Mouse (Mus musculus): ENCODE data around the gene Sphk2.

Gene Sphk2

GRCm38 (mm10) chr7:45711316-45712021 lies 6.3 kb downstream of the Sphk2 start:
- no peak for DNase-seq (ENCODE audit: low spot score in 2 of 2)

- no peak for DNase-seq (ENCODE audit: low spot score in 2 of 2)
Observed at GRCm38 (mm10) chr7:45710477-45711191, 7.2 kb downstream of the Sphk2 start.

DNA sequence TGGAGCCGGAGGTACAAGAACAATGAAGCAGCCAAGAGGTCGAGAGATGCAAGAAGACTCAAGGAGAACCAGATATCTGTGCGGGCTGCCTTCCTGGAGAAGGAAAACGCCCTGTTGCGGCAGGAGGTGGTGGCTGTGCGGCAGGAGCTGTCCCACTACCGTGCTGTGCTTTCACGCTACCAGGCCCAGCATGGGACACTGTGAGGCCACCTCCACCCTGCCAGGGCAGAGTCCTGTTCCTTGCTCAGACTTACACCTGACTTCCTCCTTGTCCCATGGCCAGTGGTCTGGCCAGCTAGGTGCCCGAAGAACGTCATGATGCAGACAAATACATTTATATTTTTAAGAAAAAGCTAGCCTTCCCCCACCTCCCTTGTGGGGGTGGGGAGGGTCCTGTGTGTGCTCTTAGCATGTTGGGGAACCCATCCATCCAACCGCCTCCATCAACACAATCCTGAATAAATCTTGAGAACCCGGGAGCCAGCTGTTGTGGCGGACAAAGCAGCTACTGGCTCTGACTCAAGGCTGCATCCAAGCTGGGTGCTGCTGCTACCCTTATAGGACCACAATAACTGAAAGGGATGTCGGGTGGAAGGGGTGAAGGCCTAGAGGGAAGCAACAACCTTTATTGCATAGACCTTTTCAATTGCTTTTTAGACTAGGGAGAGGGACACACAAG lies 8.0 kb downstream of the Sphk2 start:
- no peak for DNase-seq (ENCODE audit: low spot score in 2 of 2)

DNA sequence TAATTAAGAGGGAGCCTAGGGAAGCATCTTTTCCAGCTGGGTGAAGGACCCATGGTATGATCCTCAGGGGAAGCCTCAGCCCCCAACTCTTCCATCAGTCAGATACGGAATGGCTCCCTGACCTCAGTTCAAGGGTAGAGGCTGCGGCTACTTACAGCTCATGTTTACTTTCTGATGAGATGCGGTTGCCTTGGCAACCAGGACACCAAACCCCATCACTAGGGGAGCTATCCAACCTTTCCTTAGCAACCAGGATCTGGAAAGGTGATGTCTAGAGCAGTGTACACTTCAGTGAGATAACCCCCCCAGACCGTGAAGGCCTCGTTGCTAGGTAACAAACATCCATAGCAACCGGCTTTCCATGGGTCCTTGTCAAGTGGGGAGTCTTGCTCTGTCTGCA lies 8.8 kb downstream of the Sphk2 start:
- DNase-seq (ENCODE audit: low spot score in 2 of 2) = peak in 1 of 2 experiments; percentile 58

- DNase-seq (ENCODE audit: low spot score in 2 of 2) = no peak
Observed at GRCm38 (mm10) chr7:45708221-45708761, 9.5 kb downstream of the Sphk2 start.

GRCm38 (mm10) chr7:45707375-45707967 lies 10.3 kb downstream of the Sphk2 start:
- DNase-seq (ENCODE audit: low spot score in 2 of 2) = peak; percentile 94 to 95

DNA sequence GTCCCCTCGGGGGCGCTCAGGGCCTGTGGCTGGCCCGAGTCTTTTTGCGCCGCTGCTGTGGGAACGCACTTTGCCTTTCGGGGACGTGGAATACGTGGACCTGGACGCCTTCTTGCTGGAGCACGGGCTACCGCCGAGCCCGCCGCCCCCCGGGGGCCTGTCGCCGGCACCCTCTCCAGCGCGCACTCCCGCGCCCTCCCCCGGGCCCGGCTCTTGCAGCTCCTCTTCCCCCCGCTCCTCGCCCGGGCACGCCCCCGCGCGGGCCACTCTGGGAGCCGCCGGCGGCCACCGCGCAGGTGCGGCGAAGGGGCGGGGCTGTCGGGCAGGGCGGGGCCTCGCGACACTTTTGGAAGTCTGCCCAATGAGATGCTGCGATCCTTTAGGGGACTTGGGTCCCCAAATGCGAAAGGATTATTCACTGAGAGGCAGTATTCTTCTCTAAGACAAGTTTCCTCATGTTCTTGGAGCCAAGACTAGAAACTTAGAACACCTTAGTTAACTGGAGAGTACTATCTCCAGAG lies 11.0 kb downstream of the Sphk2 start:
- peak; percentile 74 to 75 for DNase-seq (ENCODE audit: low spot score in 2 of 2)

- DNase-seq (ENCODE audit: low spot score in 2 of 2) = peak; percentile 71 to 75
Observed at GRCm38 (mm10) chr7:45705873-45706281, 11.9 kb downstream of the Sphk2 start.

DNA sequence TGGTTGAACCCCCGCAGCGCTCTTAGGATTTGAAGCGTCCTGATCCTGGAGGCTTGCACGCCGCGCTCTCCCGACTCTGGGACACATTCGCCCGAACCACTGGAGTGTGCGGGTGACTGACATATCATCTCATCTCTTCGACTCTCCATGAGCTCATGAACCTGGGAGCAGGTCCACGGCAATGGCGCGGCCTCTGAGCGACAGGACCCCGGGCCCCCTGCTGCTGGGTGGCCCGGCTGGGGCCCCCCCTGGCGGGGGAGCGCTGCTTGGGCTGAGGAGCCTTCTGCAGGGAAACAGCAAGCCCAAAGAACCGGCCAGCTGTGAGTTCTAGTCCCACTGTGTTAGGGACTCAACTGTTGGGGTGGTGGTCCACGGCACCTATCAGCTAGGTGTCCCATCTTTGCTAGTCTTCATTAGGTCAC lies 12.3 kb downstream of the Sphk2 start:
- DNase-seq (ENCODE audit: low spot score in 2 of 2) = no peak

DNA sequence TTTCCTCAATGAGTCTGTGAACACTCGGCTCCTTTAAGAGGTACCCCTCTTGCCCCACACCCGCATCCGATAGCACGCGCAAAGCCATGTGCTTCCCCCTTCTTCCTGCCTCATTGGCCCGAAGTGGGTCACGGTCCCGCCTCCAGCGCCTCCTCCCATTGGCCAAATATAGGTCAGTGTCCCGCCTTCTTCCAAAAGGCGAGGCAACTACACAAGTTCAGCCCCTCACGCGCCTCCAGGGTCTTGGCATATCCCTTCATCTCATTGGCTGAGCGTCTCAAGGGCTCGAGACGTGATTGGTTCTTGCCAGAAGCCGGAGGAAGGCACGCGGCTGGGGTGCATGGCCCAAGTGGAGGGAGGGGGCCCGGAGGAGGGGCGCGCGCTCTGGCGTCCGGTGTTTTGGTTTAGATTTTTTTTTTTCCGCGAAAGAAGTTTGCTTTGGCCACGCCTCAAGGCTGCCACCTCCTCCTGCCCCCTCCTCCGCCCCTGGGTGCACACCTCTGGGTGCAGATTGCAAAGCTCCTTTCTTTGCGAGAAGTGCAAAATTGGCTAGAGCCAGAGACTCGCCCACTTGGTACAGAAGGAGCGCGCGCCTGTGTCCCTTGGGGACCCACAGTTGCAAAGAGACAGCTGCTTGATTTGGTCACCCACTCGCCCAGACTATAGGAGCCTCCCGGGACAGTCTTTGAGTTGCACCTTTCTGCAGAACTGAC lies 12.9 kb downstream of the Sphk2 start, which contains the start of gene Dbp:
Dbp (plus strand) TSS at position 359 of the 713 bp plus-strand sequence.
- DNase-seq (ENCODE audit: low spot score in 2 of 2) = peak; percentile 99 to 100

- peak; percentile 78 to 83 for DNase-seq (ENCODE audit: low spot score in 2 of 2)
Observed at GRCm38 (mm10) chr7:45704046-45704559, 13.7 kb downstream of the Sphk2 start.

DNA sequence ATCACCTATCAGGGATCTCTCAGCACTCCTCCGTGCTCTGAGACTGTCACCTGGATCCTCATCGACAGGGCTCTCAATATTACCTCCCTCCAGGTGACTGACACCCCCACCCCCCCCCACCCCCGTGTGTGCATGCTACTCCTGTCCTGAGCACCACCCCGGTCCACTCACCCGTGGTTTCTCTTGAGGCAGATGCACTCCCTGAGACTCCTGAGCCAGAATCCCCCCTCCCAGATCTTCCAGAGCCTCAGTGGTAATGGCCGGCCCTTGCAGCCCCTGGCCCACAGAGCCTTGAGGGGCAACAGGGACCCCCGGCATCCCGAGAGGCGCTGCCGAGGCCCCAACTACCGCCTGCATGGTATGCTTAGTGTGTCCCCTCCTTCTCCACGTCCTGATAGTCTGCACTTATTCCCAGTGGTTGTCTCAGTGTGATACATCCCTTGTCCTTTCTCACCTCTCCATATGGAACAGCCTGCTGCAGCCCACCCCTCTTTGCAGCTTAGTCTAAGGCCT lies 14.2 kb downstream of the Sphk2 start:
- no peak for DNase-seq (ENCODE audit: low spot score in 2 of 2)

- DNase-seq (ENCODE audit: low spot score in 2 of 2) = no peak
Observed at GRCm38 (mm10) chr7:45702809-45703520, 14.8 kb downstream of the Sphk2 start.

DNA sequence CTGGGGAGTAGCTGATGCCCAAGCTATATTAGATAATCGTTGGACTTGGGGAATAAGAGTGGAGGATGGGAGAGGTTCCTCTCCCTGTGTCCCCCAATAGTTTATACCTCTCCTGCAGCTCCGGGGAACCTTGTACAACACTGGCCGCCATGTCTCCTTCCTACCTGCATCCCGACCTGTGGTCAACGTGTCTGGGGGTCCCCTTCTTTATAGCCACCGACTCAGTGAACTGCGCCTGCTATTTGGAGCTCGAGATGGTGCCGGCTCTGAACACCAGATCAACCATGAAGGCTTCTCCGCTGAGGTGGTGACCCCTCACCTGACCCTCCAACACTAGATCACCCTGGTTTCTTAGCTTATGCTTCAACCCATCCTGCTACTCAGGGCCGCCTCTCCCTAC lies 15.5 kb downstream of the Sphk2 start:
- no peak for DNase-seq (ENCODE audit: low spot score in 2 of 2)

- DNase-seq (ENCODE audit: low spot score in 2 of 2) = no peak
Observed at GRCm38 (mm10) chr7:45701607-45702006, 16.2 kb downstream of the Sphk2 start.

DNA sequence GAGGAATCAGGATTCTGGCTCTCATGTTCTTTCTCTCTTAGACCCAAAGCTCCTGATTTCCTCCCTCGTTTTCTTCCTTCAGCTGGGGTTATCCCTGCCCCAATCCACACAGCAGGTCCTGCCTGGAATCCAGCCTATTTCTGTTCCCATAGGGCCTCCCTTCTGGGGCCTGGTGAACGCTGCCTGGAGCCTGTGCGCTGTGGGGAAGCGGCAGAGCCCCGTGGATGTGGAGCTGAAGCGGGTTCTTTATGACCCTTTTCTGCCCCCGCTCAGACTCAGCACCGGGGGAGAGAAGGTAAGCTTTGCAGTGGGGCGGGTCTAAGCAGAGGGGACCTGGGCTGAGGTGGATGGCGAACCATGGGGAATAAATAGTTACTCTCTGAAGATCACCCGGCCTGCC lies 16.7 kb downstream of the Sphk2 start:
- no peak for DNase-seq (ENCODE audit: low spot score in 2 of 2)

DNA sequence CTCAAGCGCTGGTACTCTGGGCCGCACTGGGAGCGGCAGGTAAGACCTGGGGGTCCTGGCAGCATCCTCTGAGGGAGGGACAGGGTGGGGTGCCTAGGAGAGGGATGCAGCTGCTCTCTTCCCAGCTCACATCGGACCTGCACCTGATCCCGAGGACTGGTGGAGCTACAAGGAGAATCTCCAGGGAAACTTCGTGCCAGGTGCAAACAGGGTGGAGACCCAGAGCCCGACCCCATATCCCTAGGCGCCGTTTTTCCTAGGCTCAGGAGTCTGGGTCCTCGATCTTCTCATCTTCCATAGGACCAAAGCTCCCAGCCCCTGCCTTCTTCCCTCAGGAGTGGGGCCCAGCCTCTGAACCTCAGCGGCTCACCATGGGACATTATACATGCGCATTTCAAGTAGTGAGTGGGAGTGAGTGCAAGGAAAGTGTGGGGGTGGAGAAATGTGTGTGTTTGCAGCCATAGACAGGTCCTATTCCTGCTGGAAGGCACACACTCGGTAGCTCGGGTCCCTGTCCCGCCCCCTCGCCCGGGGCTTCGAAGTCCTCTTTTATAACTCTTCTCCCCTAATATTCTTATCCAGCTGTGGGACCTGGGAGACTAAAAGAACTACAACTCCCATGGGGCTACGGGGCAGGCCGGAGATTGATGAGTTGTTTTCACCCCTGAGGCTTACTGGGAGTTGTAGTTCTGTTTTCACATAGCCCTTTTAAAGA lies 17.3 kb downstream of the Sphk2 start:
- peak; percentile 82 to 92 for DNase-seq (ENCODE audit: low spot score in 2 of 2)

DNA sequence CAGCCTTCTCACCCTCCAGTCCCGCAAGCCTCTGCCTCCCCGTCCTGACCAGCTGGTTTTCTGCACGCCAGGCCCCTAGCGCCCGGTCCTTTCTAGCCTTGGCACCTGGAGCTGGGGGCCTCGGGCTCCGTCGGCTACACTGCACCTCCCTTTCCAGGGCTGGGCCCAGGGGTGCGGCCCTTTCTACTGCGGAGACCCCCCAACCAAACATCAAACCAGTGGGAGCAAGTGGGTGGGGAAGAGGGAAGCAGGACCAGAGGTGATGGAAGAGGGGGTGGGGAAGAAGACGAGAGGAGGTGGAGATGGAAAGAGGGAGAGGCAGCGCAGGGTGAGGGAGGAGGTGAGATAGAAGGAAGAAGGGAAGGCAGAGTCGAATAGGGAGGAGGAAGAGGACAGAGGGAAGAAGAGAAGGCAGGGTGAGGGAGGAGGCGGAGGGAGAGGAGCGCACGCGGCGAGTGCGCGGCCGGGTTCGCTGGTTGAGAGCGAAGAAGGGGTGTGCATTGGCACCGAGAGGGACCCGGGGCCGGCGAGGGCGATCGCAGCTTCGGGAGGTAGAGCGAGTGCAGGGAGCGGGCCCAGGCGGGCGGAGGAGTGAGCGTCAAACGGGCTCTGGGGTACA lies 18.2 kb downstream of the Sphk2 start, which contains the start of gene Car11:
Car11 (plus strand) TSS at position 321 of the 619 bp plus-strand sequence.
- DNase-seq (ENCODE audit: low spot score in 2 of 2) = peak in 1 of 2 experiments; percentile 51

GRCm38 (mm10) chr7:45697894-45698293 lies 19.9 kb downstream of the Sphk2 start:
- no peak for DNase-seq (ENCODE audit: low spot score in 2 of 2)

All from right cerebral cortex, adult 2 months (tissue).